Comparison of ENCODE assay signal across 8 mouse cellular contexts in the genomic region with DNA sequence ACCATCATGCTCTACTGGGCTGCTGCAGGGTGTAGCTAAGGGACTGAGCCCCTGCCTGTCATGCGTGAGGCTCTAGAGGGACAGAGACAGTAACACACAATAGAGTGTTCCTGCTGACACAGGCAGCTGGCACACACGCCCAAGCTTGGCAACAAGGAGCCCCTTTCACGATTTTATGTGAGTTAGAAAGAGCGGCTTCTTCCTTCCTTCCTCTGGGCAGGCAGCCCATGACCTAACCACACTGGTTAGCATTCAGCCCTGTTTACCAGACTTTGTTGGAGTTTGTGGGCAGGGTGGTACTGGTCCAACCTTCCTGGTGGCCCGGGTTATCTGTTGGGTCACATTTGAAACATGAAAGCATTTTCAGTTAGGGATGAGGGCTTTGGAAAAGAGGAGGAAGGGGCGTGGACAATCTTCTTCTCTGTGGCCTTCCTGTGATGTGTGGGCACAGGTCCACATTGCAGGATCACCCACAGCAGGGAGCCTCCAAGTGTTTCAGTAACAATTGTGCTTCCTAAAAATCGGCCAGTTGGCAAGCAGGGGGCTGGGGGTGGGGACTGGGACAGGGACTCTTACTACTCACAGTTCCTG. TPM values are rescaled to one million over a fixed set of nuclear protein-coding genes. Genes with fewer than 3 reads are reported as not detected.
A peak's percentile ranks its signal among the peaks of the same experiment; 100 is the strongest.
DNase-seq lines count a peak whose midpoint lies in the region; ATAC-seq lines count a peak whose summit lies in the region.

No protein-coding gene starts in this region.

- H3K27ac ChIP-seq in kidney, embryonic 15.5 days: no peak overlapping the region

- no peak overlapping the region for H3K9ac ChIP-seq in kidney, embryonic 15.5 days

- H3K36me3 ChIP-seq in kidney, embryonic 15.5 days: no peaks in the 10 kb centered on the region

- peak; percentile 38 for DNase-seq in kidney, adult 18-20 months
- DNase-seq in brain, embryonic 18.5 days (ENCODE audit: low read depth, low spot score): peak; percentile 26
- peak; percentile 34 to 45 for DNase-seq in heart, adult 9 months (ENCODE audit: low spot score in 2 of 2)
- DNase-seq in layer of hippocampus, postnatal 14 days (ENCODE audit: low spot score in 2 of 2): peak; percentile 49 to 67
- DNase-seq in embryo, embryonic 9.5 days (ENCODE audit: extremely low spot score): no peak

- no peak overlapping the region for H3K4me3 ChIP-seq in kidney, embryonic 15.5 days (replicated peaks)

- no peaks in the 10 kb centered on the region for H3K9me3 ChIP-seq in kidney, embryonic 15.5 days (replicated peaks)

- no peak for ATAC-seq in kidney, embryonic 15.5 days (replicated peaks; ENCODE audit: low FRiP score)
- ATAC-seq in megakaryocyte progenitor cell, adult 5-6 weeks (replicated peaks; ENCODE audit: poor library complexity): peak; percentile 73
- no peak for ATAC-seq in erythroid progenitor cell, adult 5-6 weeks (replicated peaks; ENCODE audit: low FRiP score, poor library complexity, severe bottlenecking)

- no peak overlapping the region for H3K4me2 ChIP-seq in kidney, embryonic 15.5 days

- H3K27me3 ChIP-seq in kidney, embryonic 15.5 days: no peaks in the 10 kb centered on the region

- peaks cover 9% of the 10 kb centered on the region; the same call in 1 of the 2 replicates for H3K4me1 ChIP-seq in kidney, embryonic 15.5 days

- 59% methylated on average over 7 of the region's 7 CpGs for WGBS in kidney, embryonic 15.5 days

RNA-seq across cellular contexts. Expression of a gene that starts 47.9 kb away (rescaled TPM):
- polyA plus RNA-seq in kidney, embryonic 15.5 days (2015; fragmentation: Nextera tagmentation; extraction: Ambion mirVana): 83.0 and 86.1 TPM in 2 replicates
- 10 to 100 TPM; 73.6 to 81.0 TPM for total RNA-seq in layer of hippocampus, postnatal 14 days (2021)
- total RNA-seq in megakaryocyte progenitor cell, adult 5-6 weeks (2015): 0.15 TPM in 1 of 2 replicates, not detected in the other
- total RNA-seq in megakaryocyte progenitor cell, adult 5-6 weeks (2017): 0.25 TPM in 1 of 2 replicates, not detected in the other
- not detected in 2 replicates for total RNA-seq in erythroid progenitor cell, adult 5-6 weeks (2015; ENCODE audit: low replicate concordance)
- 0.26 TPM in 1 of 2 replicates, not detected in the other for total RNA-seq in erythroid progenitor cell, adult 5-6 weeks (2017; ENCODE audit: low replicate concordance)

Comparison
In these comparisons a context has a peak if more than half of its experiments do, and no peak if none do; other contexts are left out.
1. RNA of a gene that starts 47.9 kb away (total RNA-seq): 73.6 to 81.0 TPM in layer of hippocampus, postnatal 14 days; 0.15 to 0.25 TPM in megakaryocyte progenitor cell, adult 5-6 weeks and 0.26 TPM in erythroid progenitor cell, adult 5-6 weeks; every median in the first group is over 10 times any median in the second.